Mouse (Mus musculus): ENCODE measurements around the gene Clock. TPM values are rescaled to one million over a fixed set of nuclear protein-coding genes. Genes with fewer than 3 reads are reported as not detected.

The Clock gene
- polyA plus RNA-seq, 1 experiment from 2014 or later: 1.8 TPM

Other genes starting within 250 kb of the Clock start
- 13.6 and 14.7 TPM in 2 replicates for gene Srd5a3, start 164.5 kb downstream of the Clock start, polyA plus RNA-seq (2015; fragmentation: Nextera tagmentation; extraction: Ambion mirVana)
- 26.2 and 27.4 TPM in 2 replicates for gene Tmem165, start 120.9 kb downstream of the Clock start, polyA plus RNA-seq (2015; fragmentation: Nextera tagmentation; extraction: Ambion mirVana)
- gene Pdcl2, start 26.4 kb upstream of the Clock start, polyA plus RNA-seq (2015; fragmentation: Nextera tagmentation; extraction: Ambion mirVana): not detected in 2 replicates
- gene Nmu, start 59.0 kb upstream of the Clock start, polyA plus RNA-seq (2015; fragmentation: Nextera tagmentation; extraction: Ambion mirVana): not detected in 2 replicates
- not detected in 2 replicates for gene Gm7271, start 179.2 kb upstream of the Clock start, polyA plus RNA-seq (2015; fragmentation: Nextera tagmentation; extraction: Ambion mirVana)
- gene Exoc1, start 224.5 kb upstream of the Clock start, polyA plus RNA-seq (2015; fragmentation: Nextera tagmentation; extraction: Ambion mirVana): 11.7 and 11.8 TPM in 2 replicates

All from liver, embryonic 15.5 days (tissue).